Comparison of ENCODE assay signal across 8 mouse cellular contexts in genomic region chr8:107544651-107545174, GRCm38 (mm10). TPM values are rescaled to one million over a fixed set of nuclear protein-coding genes. Genes with fewer than 3 reads are reported as not detected.
DNase-seq lines count a peak whose midpoint lies in the region; ATAC-seq lines count a peak whose summit lies in the region.

No protein-coding gene starts in this region.

- ATAC-seq in forebrain, embryonic 11.5 days (replicated peaks; ENCODE audit: low FRiP score), result no peak
- no peak; the same call in 1 of the 2 replicates for ATAC-seq in forebrain, embryonic 16.5 days
- ATAC-seq in neural tube, embryonic 12.5 days (ENCODE audit: low FRiP score, low read depth), result no peak
- ATAC-seq in erythroid progenitor cell, adult 5-6 weeks (replicated peaks; ENCODE audit: low FRiP score, poor library complexity, severe bottlenecking), result no peak

- DNase-seq in forebrain, embryonic 11.5 days (ENCODE audit: low spot score), result peak; percentile 54
- peak; percentile 44 for DNase-seq in right cerebral cortex, postnatal 25 days
- no peak for DNase-seq in right cerebral cortex, postnatal 10 days (ENCODE audit: low spot score in 2 of 2)
- peak; percentile 55 for DNase-seq in heart, postnatal 25 days (ENCODE audit: low spot score)
- DNase-seq in adrenal gland, adult 18-20 months (ENCODE audit: low spot score in 2 of 2), result no peak

- no peaks in the 10 kb centered on the region for H3K9me3 ChIP-seq in forebrain, embryonic 11.5 days (ENCODE audit: control insufficient read depth, low read length)
- H3K9me3 ChIP-seq in forebrain, embryonic 16.5 days (ENCODE audit: control insufficient read depth, low read length), result no peaks in the 10 kb centered on the region
- no peaks in the 10 kb centered on the region for H3K9me3 ChIP-seq in neural tube, embryonic 12.5 days

- H3K27me3 ChIP-seq in forebrain, embryonic 11.5 days (ENCODE audit: control insufficient read depth, insufficient read depth, low read length), result no peaks in the 10 kb centered on the region
- H3K27me3 ChIP-seq in forebrain, embryonic 16.5 days (replicated peaks; ENCODE audit: control insufficient read depth, insufficient read depth, low read length), result no peaks in the 10 kb centered on the region
- no peaks in the 10 kb centered on the region for H3K27me3 ChIP-seq in neural tube, embryonic 12.5 days (replicated peaks)

- no peak overlapping the region for H3K27ac ChIP-seq in forebrain, embryonic 11.5 days (ENCODE audit: low read depth, low read length)
- no peak overlapping the region for H3K27ac ChIP-seq in forebrain, embryonic 16.5 days (ENCODE audit: low read length)
- peak overlapping the region; percentile 21; the same call in 1 of the 2 replicates for H3K27ac ChIP-seq in neural tube, embryonic 12.5 days

- H3K4me1 ChIP-seq in forebrain, embryonic 11.5 days (replicated peaks; ENCODE audit: control insufficient read depth, insufficient read depth, low read length), result no peaks in the 10 kb centered on the region
- no peaks in the 10 kb centered on the region for H3K4me1 ChIP-seq in forebrain, embryonic 16.5 days (replicated peaks; ENCODE audit: control insufficient read depth, insufficient read depth, low read length)
- peaks cover 6% of the 10 kb centered on the region; the same call in 1 of the 2 replicates for H3K4me1 ChIP-seq in neural tube, embryonic 12.5 days

- WGBS in forebrain, embryonic 11.5 days, result 68% methylated on average over 10 of the region's 10 CpGs
- WGBS in forebrain, embryonic 16.5 days, result 56% methylated on average over 10 of the region's 10 CpGs
- 61% methylated on average over 10 of the region's 10 CpGs for WGBS in neural tube, embryonic 12.5 days

- no peak overlapping the region for H3K4me2 ChIP-seq in forebrain, embryonic 11.5 days (ENCODE audit: low read depth, low read length, severe bottlenecking)
- no peak overlapping the region for H3K4me2 ChIP-seq in forebrain, embryonic 16.5 days (ENCODE audit: low read length)
- H3K4me2 ChIP-seq in neural tube, embryonic 12.5 days (replicated peaks), result no peak overlapping the region

- no peak overlapping the region for H3K9ac ChIP-seq in forebrain, embryonic 11.5 days (ENCODE audit: low read length)
- H3K9ac ChIP-seq in forebrain, embryonic 16.5 days (replicated peaks; ENCODE audit: low read depth, low read length), result no peak overlapping the region
- H3K9ac ChIP-seq in neural tube, embryonic 12.5 days, result 0 out of 2 replicates have a peak overlapping the region, but pooled peaks have one; percentile 10

- no peak overlapping the region for H3K4me3 ChIP-seq in forebrain, embryonic 11.5 days (ENCODE audit: low read depth, low read length)
- H3K4me3 ChIP-seq in forebrain, embryonic 16.5 days (replicated peaks; ENCODE audit: low read length), result no peak overlapping the region
- H3K4me3 ChIP-seq in neural tube, embryonic 12.5 days, result no peak overlapping the region

- no peaks in the 10 kb centered on the region; the same call in 1 of the 2 replicates for H3K36me3 ChIP-seq in forebrain, embryonic 11.5 days (ENCODE audit: control insufficient read depth, insufficient read depth, low read length)
- no peaks in the 10 kb centered on the region for H3K36me3 ChIP-seq in forebrain, embryonic 16.5 days (ENCODE audit: control insufficient read depth, insufficient read depth)
- peaks cover 40% of the 10 kb centered on the region for H3K36me3 ChIP-seq in neural tube, embryonic 12.5 days

- intact Hi-C loops in heart, postnatal 25 days (cut with DNase I), result no loop called here

RNA-seq across cellular contexts. Expression of gene Psmd7, which starts 43.6 kb away (rescaled TPM):
- polyA plus RNA-seq in forebrain, embryonic 11.5 days (2014; fragmentation: Nextera tagmentation; extraction: Ambion mirVana), result 298 and 300 TPM in 2 replicates
- 243 and 253 TPM in 2 replicates for polyA plus RNA-seq in forebrain, embryonic 16.5 days (2015; fragmentation: Nextera tagmentation; extraction: Ambion mirVana)
- 10 to 100 TPM; 80.4 to 89.9 TPM for total RNA-seq in heart, postnatal 25 days (2021)
- polyA plus RNA-seq in neural tube, embryonic 12.5 days (2016; fragmentation: Nextera tagmentation; extraction: Ambion mirVana), result 287 and 293 TPM in 2 replicates
- 82.2 and 88.3 TPM in 2 replicates for total RNA-seq in erythroid progenitor cell, adult 5-6 weeks (2015; ENCODE audit: low replicate concordance)
- total RNA-seq in erythroid progenitor cell, adult 5-6 weeks (2017; ENCODE audit: low replicate concordance), result 36.8 and 56.7 TPM in 2 replicates
- 100 to 1,000 TPM; 111 to 119 TPM for total RNA-seq in adrenal gland, adult 18-20 months (2021)

Comparison
In these comparisons a context has a peak if more than half of its experiments do, and no peak if none do; other contexts are left out.
1. DNase-seq: peak in forebrain, embryonic 11.5 days (single experiment), right cerebral cortex, postnatal 25 days (single experiment) and heart, postnatal 25 days (single experiment); none in right cerebral cortex, postnatal 10 days (0 of 2) and adrenal gland, adult 18-20 months (0 of 2).